Comparison of ENCODE assay signal across 11 mouse cellular contexts in genomic region chr2:29100822-29101534, GRCm38 (mm10). TPM values are rescaled to one million over a fixed set of nuclear protein-coding genes. Genes with fewer than 3 reads are reported as not detected.
DNase-seq lines count a peak whose midpoint lies in the region; ATAC-seq lines count a peak whose summit lies in the region.
"Had no signal": no experiment of that assay in that cellular context is flagged by ENCODE, and none has a peak within 500 bp of the region (broad histone marks: within the 10 kb centered on the region; RNA-seq: fewer than 3 reads in every experiment).

No protein-coding gene starts in this region.

- H3K9ac ChIP-seq in liver, embryonic 13.5 days = 0 out of 2 replicates have a peak overlapping the region, but pooled peaks have one; percentile 14
- H3K9ac ChIP-seq: limb, embryonic 12.5 days had no signal

- 48% methylated on average over 7 of the region's 7 CpGs for WGBS in liver, embryonic 13.5 days (ENCODE audit: insufficient replicate concordance)

- H3K4me1 ChIP-seq in liver, embryonic 13.5 days (replicated peaks) = no peaks in the 10 kb centered on the region

- peak overlapping the region; percentile 39 for H3K4me2 ChIP-seq in liver, embryonic 13.5 days
- H3K4me2 ChIP-seq: limb, embryonic 12.5 days had no signal

- no peaks in the 10 kb centered on the region for H3K27me3 ChIP-seq in liver, embryonic 13.5 days
- H3K27me3 ChIP-seq: limb, embryonic 12.5 days had no signal

- H3K36me3 ChIP-seq in liver, embryonic 13.5 days = no peaks in the 10 kb centered on the region
- H3K36me3 ChIP-seq: limb, embryonic 12.5 days had no signal

- intact Hi-C loops in heart, postnatal 14 days (cut with DNase I) = no loop called here

- DNase-seq in heart, adult 11 months = peak; percentile 91
- no peak for DNase-seq in heart, postnatal 14 days
- DNase-seq in CD4-positive helper T cell, adult 2 months (ENCODE audit: low read depth, low spot score) = peak; percentile 48
- no peak for DNase-seq in liver, embryonic 13.5 days
- no peak for DNase-seq in ovary, postnatal 10 days (ENCODE audit: low spot score)
- no peak for DNase-seq in layer of hippocampus, adult 18-20 months (ENCODE audit: low spot score in 2 of 2)
- no peak for DNase-seq in urinary bladder, postnatal 14 days (ENCODE audit: low spot score)
- DNase-seq: thymus, postnatal 25 days had no signal

- ATAC-seq in common myeloid progenitor, adult 5-6 weeks (replicated peaks; ENCODE audit: low read depth, poor library complexity, severe bottlenecking) = 0 out of 2 replicates have a peak, but pooled peaks have one; percentile 50
- ATAC-seq in liver, embryonic 13.5 days (ENCODE audit: low read depth) = no peak

- H3K9me3 ChIP-seq in liver, embryonic 13.5 days (replicated peaks) = no peaks in the 10 kb centered on the region
- H3K9me3 ChIP-seq: limb, embryonic 12.5 days had no signal

- H3K4me3 ChIP-seq in liver, embryonic 13.5 days (replicated peaks) = peak overlapping the region; percentile 18
- H3K4me3 ChIP-seq: limb, embryonic 12.5 days had no signal

- no peak overlapping the region for H3K27ac ChIP-seq in liver, embryonic 13.5 days
- H3K27ac ChIP-seq: limb, embryonic 12.5 days had no signal

RNA-seq across cellular contexts. Expression of gene Setx, which starts 23.0 kb away (rescaled TPM):
- total RNA-seq in heart, postnatal 14 days (2021) = 10 to 100 TPM; 36.9 to 41.9 TPM
- 125 and 132 TPM in 2 replicates for total RNA-seq in common myeloid progenitor, adult 5-6 weeks (2017)
- polyA plus RNA-seq in liver, embryonic 13.5 days (2015; fragmentation: Nextera tagmentation; extraction: Ambion mirVana) = 3.3 and 3.5 TPM in 2 replicates
- total RNA-seq in layer of hippocampus, adult 18-20 months (2021) = 10 to 100 TPM; 41.2 to 45.0 TPM

RNA-seq across cellular contexts. Expression of gene Ttf1, which starts 40.9 kb away (rescaled TPM):
- total RNA-seq in heart, postnatal 14 days (2021) = 1 to 10 TPM; 6.2 to 6.6 TPM
- total RNA-seq in common myeloid progenitor, adult 5-6 weeks (2017) = 17.7 and 21.9 TPM in 2 replicates
- 4.6 and 5.2 TPM in 2 replicates for polyA plus RNA-seq in liver, embryonic 13.5 days (2015; fragmentation: Nextera tagmentation; extraction: Ambion mirVana)
- 10 to 100 TPM; 10.8 to 11.0 TPM for total RNA-seq in layer of hippocampus, adult 18-20 months (2021)

RNA-seq across cellular contexts. Expression of gene Cfap77, which starts 46.1 kb away (rescaled TPM):
- under 1 TPM in 1 of 2 experiments, not detected in 1; 0.31 TPM for total RNA-seq in heart, postnatal 14 days (2021)
- total RNA-seq in common myeloid progenitor, adult 5-6 weeks (2017) = not detected in 2 replicates
- 0.08 and 0.13 TPM in 2 replicates for polyA plus RNA-seq in liver, embryonic 13.5 days (2015; fragmentation: Nextera tagmentation; extraction: Ambion mirVana)
- total RNA-seq in layer of hippocampus, adult 18-20 months (2021) = 1 to 10 TPM; 1.2 to 1.6 TPM
- total RNA-seq: hematopoietic stem cell, adult 5-6 weeks had no signal

Comparison
In these comparisons a context has a peak if more than half of its experiments do, and no peak if none do; other contexts are left out.
1. DNase-seq: peak in heart, adult 11 months (single experiment) and CD4-positive helper T cell, adult 2 months (single experiment); none in heart, postnatal 14 days (0 of 2), liver, embryonic 13.5 days (single experiment), ovary, postnatal 10 days (single experiment), layer of hippocampus, adult 18-20 months (0 of 2) and urinary bladder, postnatal 14 days (single experiment).